Mouse (Mus musculus): ENCODE results near the gene Llph. TPM values are rescaled to one million over a fixed set of nuclear protein-coding genes. Genes with fewer than 3 reads are reported as not detected.

Llph gene
- total RNA-seq, 2 experiments from 2014 or later, result 14.1 to 14.7 TPM

- no peak for DNase-seq
Observed at GRCm38 (mm10) chr10:120279482-120280128, 52.7 kb downstream of the Llph start.

DNA sequence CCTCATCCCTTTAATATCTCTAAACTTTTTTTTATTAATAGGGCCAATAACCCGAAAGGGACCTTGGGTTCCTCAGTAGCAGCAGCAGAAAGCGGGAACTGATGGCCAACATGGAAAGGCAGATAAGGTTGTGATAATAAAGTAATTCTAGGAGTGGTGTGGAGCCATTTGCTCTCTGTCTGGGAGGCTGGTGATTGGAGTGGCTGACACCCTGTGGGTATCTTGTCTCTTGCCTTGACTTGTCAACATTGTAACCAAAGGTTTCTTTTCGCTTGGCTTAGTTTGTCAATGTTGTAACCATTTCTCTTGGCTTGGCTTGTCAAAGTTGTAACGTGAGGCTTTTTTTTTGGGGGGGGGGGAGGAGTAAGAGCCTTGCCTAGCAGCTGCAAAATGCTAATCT lies 53.5 kb downstream of the Llph start:
- DNase-seq, result no peak

- DNase-seq, result no peak
Observed at GRCm38 (mm10) chr10:120281700-120282099, 54.8 kb downstream of the Llph start.

Other genes starting within 250 kb of the Llph start
- 1 to 10 TPM; 7.2 to 7.5 TPM for gene Helb, start 114.1 kb upstream of the Llph start, total RNA-seq (2021)
- 10 to 100 TPM; 65.2 to 67.7 TPM for gene Tmbim4, start 25.5 kb upstream of the Llph start, total RNA-seq (2021)
- gene Irak3, start 24.9 kb upstream of the Llph start, total RNA-seq (2021), result 1 to 10 TPM; 3.4 TPM
- under 1 TPM; 0.21 to 0.23 TPM for gene Hmga2, start 249.4 kb downstream of the Llph start, total RNA-seq (2021)

Data from gastrocnemius, postnatal 10 days (tissue).